ENCODE assay signal across 26 mouse cellular contexts in genomic region chr7:130059684-130060607, GRCm38 (mm10).
A peak's percentile ranks its signal among the peaks of the same experiment; 100 is the strongest.
DNase-seq lines count a peak whose midpoint lies in the region; ATAC-seq lines count a peak whose summit lies in the region.
"Had no signal": no experiment of that assay in that cellular context is flagged by ENCODE, and none has a peak within 500 bp of the region (broad histone marks: within the 10 kb centered on the region; RNA-seq: fewer than 3 reads in every experiment).

No protein-coding gene starts in this region.

- peak; percentile 47 for DNase-seq in forebrain, embryonic 11.5 days (ENCODE audit: low spot score)
- no peak for DNase-seq in forebrain, embryonic 10.5 days (ENCODE audit: extremely low spot score, low spot score)
- no peak for DNase-seq in lung, adult 18-20 months
- peak; percentile 63 for DNase-seq in limb, embryonic 11.5 days (ENCODE audit: low spot score)
- DNase-seq in gastrocnemius, postnatal 36 days: no peak
- DNase-seq in testis, postnatal 10 days (ENCODE audit: low spot score): no peak
- DNase-seq: adrenal gland, postnatal 14 days; cerebellum, postnatal 10 days; gastrocnemius, postnatal 14 days; heart, postnatal 14 days; kidney, postnatal 4 days; layer of hippocampus, adult 9-11 months; lung, adult 2 months; right cerebral cortex, postnatal 4 days; thymus, postnatal 14 days had no signal

- H3K36me3 ChIP-seq in forebrain, embryonic 11.5 days (ENCODE audit: control insufficient read depth, insufficient read depth, low read length): no peaks in the 10 kb centered on the region
- no peaks in the 10 kb centered on the region for H3K36me3 ChIP-seq in forebrain, embryonic 10.5 days (replicated peaks)
- H3K36me3 ChIP-seq in lung, embryonic 15.5 days: no peaks in the 10 kb centered on the region
- H3K36me3 ChIP-seq in limb, embryonic 11.5 days (ENCODE audit: control insufficient read depth, insufficient read depth, low read length): no peaks in the 10 kb centered on the region
- H3K36me3 ChIP-seq: G1E; hindbrain, embryonic 15.5 days; intestine, embryonic 15.5 days had no signal

- no peaks in the 10 kb centered on the region for H3K9me3 ChIP-seq in forebrain, embryonic 11.5 days (ENCODE audit: control insufficient read depth, low read length)
- H3K9me3 ChIP-seq in forebrain, embryonic 10.5 days: no peaks in the 10 kb centered on the region
- H3K9me3 ChIP-seq in lung, embryonic 15.5 days: no peaks in the 10 kb centered on the region
- no peaks in the 10 kb centered on the region for H3K9me3 ChIP-seq in limb, embryonic 11.5 days (ENCODE audit: control insufficient read depth, low read length)
- H3K9me3 ChIP-seq: forebrain, embryonic 13.5 days; hindbrain, embryonic 15.5 days; intestine, embryonic 15.5 days had no signal

- H3K4me3 ChIP-seq in forebrain, embryonic 11.5 days (ENCODE audit: low read depth, low read length): no peak overlapping the region
- H3K4me3 ChIP-seq in forebrain, embryonic 10.5 days: no peak overlapping the region
- no peak overlapping the region for H3K4me3 ChIP-seq in lung, embryonic 15.5 days
- H3K4me3 ChIP-seq in limb, embryonic 11.5 days (ENCODE audit: low read depth, low read length): no peak overlapping the region
- H3K4me3 ChIP-seq: forebrain, embryonic 13.5 days; hindbrain, embryonic 15.5 days; intestine, embryonic 15.5 days had no signal

- no peaks in the 10 kb centered on the region for H3K27me3 ChIP-seq in forebrain, embryonic 11.5 days (ENCODE audit: control insufficient read depth, insufficient read depth, low read length)
- H3K27me3 ChIP-seq in forebrain, embryonic 10.5 days (ENCODE audit: poor library complexity, severe bottlenecking): peaks cover 29% of the 10 kb centered on the region
- H3K27me3 ChIP-seq in lung, embryonic 15.5 days: no peaks in the 10 kb centered on the region
- no peaks in the 10 kb centered on the region for H3K27me3 ChIP-seq in limb, embryonic 11.5 days (ENCODE audit: control insufficient read depth, insufficient read depth, low read length)
- H3K27me3 ChIP-seq: forebrain, embryonic 13.5 days; hindbrain, embryonic 15.5 days; intestine, embryonic 15.5 days had no signal

- no peak overlapping the region for H3K27ac ChIP-seq in forebrain, embryonic 11.5 days (ENCODE audit: low read depth, low read length)
- no peak overlapping the region for H3K27ac ChIP-seq in forebrain, embryonic 10.5 days
- peak overlapping the region; percentile 8; the same call in 1 of the 2 replicates for H3K27ac ChIP-seq in lung, embryonic 15.5 days
- peak overlapping the region; percentile 36; the same call in 1 of the 2 replicates for H3K27ac ChIP-seq in limb, embryonic 11.5 days (replicated peaks; ENCODE audit: low read depth, low read length)
- H3K27ac ChIP-seq: forebrain, embryonic 13.5 days; hindbrain, embryonic 15.5 days; intestine, embryonic 15.5 days; macrophage; stomach, postnatal 0 days had no signal

- no peak overlapping the region for H3K9ac ChIP-seq in forebrain, embryonic 11.5 days (ENCODE audit: low read length)
- H3K9ac ChIP-seq in lung, embryonic 15.5 days: no peak overlapping the region
- H3K9ac ChIP-seq in limb, embryonic 11.5 days (ENCODE audit: low read length): no peak overlapping the region
- H3K9ac ChIP-seq: forebrain, embryonic 13.5 days; hindbrain, embryonic 15.5 days; intestine, embryonic 15.5 days had no signal

- no peak overlapping the region for H3K4me2 ChIP-seq in forebrain, embryonic 11.5 days (ENCODE audit: low read depth, low read length, severe bottlenecking)
- no peak overlapping the region for H3K4me2 ChIP-seq in lung, embryonic 15.5 days
- 0 out of 2 replicates have a peak overlapping the region, but pooled peaks have one; percentile 4 for H3K4me2 ChIP-seq in limb, embryonic 11.5 days (ENCODE audit: low read depth, severe bottlenecking)
- H3K4me2 ChIP-seq: forebrain, embryonic 13.5 days; heart, embryonic 11.5 days; hindbrain, embryonic 15.5 days; intestine, embryonic 15.5 days; liver, embryonic 11.5 days; midbrain, embryonic 11.5 days had no signal

- WGBS in forebrain, embryonic 11.5 days: 81% methylated on average over 15 of the region's 15 CpGs
- 77% methylated on average over 15 of the region's 15 CpGs for WGBS in forebrain, embryonic 10.5 days
- WGBS in lung, embryonic 15.5 days: 48% methylated on average over 15 of the region's 15 CpGs
- 22% methylated on average over 15 of the region's 15 CpGs for WGBS in limb, embryonic 11.5 days

- H3K4me1 ChIP-seq in forebrain, embryonic 11.5 days (replicated peaks; ENCODE audit: control insufficient read depth, insufficient read depth, low read length): no peaks in the 10 kb centered on the region
- H3K4me1 ChIP-seq in forebrain, embryonic 10.5 days: peaks cover 17% of the 10 kb centered on the region
- peaks cover 21% of the 10 kb centered on the region; the same call in 1 of the 2 replicates for H3K4me1 ChIP-seq in lung, embryonic 15.5 days
- H3K4me1 ChIP-seq in limb, embryonic 11.5 days (ENCODE audit: control insufficient read depth, insufficient read depth, low read length): peaks cover 6% of the 10 kb centered on the region
- H3K4me1 ChIP-seq: forebrain, embryonic 13.5 days; hindbrain, embryonic 15.5 days had no signal

- intact Hi-C loops in gastrocnemius, postnatal 36 days (cut with DNase I): loop anchor here (5.0 kb wide), 1 partner anchor 538 kb away; no protein-coding TSS in a partner anchor

- ATAC-seq in forebrain, embryonic 11.5 days (replicated peaks; ENCODE audit: low FRiP score): no peak
- ATAC-seq in lung, embryonic 15.5 days (ENCODE audit: borderline replicate concordance, extremely low read depth, low FRiP score, low TSS enrichment): no peak
- no peak for ATAC-seq in limb, embryonic 11.5 days (ENCODE audit: insufficient number of reproducible peaks, low FRiP score, low TSS enrichment, low read depth)
- ATAC-seq: activated CD4-positive, CD25-positive, alpha-beta regulatory T cell, adult 4 months; forebrain, embryonic 13.5 days; intestine, embryonic 15.5 days had no signal

Comparison
In these comparisons a context has a peak if more than half of its experiments do, and no peak if none do; other contexts are left out.
1. DNase-seq: peak in forebrain, embryonic 11.5 days (single experiment) and limb, embryonic 11.5 days (single experiment); none in forebrain, embryonic 10.5 days (single experiment), lung, adult 18-20 months (0 of 2), gastrocnemius, postnatal 36 days (0 of 2) and testis, postnatal 10 days (single experiment).
2. H3K27ac ChIP-seq: peak in lung, embryonic 15.5 days (single experiment) and limb, embryonic 11.5 days (single experiment); none in forebrain, embryonic 11.5 days (single experiment) and forebrain, embryonic 10.5 days (single experiment).